Mouse (Mus musculus): ENCODE data around the gene Ank2.

The Ank2 gene

DNA sequence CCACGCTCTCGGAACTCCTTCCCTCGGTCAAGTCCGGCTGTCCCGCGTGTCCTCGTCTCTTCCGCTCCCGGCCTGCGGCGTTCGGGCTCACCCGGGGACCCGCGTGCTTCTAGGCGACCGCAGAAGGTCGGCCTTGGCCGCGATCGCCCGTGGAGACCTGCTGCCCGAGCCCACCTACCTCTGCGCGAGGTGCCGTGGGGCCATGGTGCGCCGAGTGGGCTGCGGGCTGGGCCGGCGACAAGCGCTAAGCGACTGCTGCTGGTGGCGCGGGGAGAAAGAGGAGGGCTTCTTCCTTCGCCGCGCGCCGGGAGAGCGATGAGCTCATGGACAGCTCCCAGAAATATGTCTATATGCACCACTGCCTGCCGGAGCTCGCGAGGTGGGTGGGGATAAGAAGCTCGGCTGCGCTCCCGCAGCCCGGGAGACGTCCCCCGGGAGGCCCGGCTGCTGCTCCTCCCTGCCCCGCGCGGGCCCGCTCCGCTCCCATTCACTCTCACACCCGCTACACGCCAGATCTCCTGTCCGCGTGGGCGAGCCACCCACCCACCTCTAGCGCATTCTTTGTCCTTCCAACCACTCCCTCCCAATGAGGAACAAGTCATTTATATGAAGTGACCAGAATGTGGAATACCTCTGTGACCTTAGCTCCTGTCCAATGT is at the start of gene Ank2:
Ank2 (minus strand) TSS at position 609 of the 659 bp plus-strand sequence.
- peak; percentile 44 to 50 for DNase-seq

DNA sequence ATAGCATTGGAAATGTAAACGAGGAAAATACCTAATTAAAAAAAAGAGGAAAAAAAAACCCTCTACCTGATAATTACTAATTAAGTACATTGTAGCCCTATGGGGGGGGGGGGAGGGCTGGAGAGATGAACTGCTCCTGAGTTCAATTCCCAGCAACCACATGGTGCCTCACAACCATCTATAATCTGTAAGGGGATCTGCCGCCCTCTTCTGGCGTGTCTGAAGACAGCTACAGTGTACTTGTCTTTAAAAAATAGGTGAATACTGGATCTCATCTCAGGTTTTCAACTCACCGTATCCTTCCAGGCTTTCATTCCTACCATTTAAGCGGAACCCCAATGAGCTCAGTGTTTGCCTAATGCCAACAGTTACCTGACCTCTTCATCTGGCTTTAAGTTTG is 48.7 kb upstream of the Ank2 start:
- DNase-seq, result peak in 1 of 2 experiments; percentile 20

DNA sequence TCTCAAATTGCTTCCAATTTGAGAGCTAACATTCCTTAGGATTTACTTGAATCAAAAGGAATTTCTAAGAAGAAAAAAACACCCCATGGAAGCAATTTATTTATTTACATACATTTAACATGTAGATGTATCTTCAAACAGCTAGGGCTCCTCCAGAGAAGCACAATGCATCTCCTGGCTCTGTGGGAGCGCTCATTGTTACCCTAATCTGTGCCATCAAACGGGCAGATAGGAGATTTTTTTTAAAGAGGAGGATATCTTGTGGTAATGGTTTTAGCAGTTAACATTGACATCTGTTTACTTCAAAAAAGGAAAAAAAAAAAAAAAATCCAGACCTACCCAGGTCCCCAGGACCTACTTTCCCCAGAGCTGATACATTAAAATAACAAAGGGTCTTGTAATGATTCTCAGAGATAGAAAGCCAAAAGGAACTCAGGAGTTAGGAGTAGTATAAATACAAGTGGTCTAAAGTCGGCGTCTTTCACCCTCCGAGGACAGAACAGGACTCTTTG is 45.5 kb upstream of the Ank2 start:
- DNase-seq, result no peak

DNA sequence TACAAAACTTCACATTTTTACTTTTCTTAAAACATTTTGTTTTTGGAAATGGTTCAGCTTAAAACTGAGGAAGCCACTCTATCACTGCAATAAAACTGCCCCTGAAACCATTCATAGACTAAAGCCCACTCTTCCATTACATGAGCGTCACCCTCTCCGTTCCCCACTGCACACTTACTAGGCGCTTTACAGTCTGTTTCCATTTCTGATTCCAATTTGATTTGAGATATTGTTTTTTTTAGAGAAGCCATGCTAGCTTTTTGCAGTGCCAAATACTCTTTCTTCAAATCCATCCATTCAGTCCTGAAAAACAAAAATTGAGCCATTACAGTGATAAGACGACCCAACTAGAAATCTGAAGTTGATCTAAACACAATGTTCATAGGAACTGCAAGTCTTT is 44.8 kb upstream of the Ank2 start:
- no peak for DNase-seq

DNA sequence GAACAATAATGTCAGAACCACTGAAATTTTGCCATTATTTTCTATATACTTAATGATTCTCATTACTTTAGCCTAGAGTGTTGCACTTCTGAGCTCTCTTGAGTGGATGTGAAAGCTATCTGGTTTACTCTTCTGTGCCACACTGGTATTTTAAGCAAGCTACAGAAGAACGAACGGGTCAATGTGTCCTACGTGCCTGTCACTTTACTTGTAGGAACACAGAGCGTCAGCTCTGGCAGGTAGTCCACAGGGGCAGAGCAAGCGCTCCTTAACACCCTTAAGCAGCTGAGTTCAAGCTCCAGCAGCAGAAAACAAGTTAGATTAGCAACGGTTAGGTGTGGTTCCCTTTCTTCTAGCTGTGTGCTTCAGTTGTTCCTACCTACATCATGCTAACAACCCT is 40.0 kb upstream of the Ank2 start:
- no peak for DNase-seq

DNA sequence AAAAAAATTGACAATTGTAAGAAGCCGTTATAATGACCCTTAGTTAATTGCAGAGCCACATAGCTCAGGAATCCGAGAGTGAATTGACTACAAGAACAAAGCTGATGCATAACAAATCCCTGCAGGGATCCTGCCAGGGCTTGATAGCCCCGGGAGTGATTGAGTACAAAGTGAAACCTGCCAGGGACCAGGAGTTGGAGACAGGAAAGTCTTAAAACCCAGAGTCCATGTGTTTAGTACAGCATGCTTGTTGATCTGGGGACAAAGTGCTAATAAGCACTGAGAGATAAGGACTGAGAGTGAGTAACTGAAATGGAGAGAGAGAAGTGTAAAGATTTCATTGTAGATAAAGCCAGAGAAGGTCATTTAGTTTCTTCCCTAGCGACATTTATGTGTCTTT is 31.1 kb upstream of the Ank2 start:
- DNase-seq, result no peak

DNA sequence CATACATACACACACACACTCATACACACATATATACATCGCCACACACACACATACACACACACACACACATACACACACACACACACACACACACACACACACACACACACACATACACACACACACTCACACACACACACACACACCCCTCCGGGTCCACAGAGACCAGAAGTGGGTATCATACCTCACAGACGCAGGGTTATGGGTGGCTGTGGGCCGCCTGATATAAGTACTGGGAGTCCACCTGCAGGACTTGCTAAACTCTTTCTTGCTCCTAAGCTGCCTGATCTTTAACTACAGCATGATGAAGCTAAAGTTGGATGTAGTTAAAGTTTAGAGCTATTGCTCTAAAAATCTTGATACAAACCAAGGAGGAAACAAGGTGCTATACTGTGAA is 30.7 kb upstream of the Ank2 start:
- no peak for DNase-seq

DNA sequence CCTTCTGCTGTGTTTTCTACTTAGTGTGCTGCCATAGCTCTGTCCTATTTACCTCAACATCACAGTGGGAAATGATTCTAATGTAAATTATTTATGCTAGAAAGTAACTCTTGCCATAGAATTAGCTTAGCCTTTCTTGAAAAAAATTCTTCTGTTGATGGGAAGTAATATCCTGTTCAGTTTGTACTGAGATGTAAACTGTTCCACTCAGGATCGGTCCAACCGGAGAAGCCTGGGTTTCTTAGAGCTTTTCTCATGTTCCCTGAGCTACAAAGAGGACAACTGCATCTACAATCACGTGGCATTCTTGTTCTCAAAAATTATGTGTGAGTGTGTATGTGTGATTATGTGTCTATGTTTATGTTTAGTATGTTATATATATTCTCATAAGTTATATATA is 30.1 kb upstream of the Ank2 start:
- no peak for DNase-seq

DNA sequence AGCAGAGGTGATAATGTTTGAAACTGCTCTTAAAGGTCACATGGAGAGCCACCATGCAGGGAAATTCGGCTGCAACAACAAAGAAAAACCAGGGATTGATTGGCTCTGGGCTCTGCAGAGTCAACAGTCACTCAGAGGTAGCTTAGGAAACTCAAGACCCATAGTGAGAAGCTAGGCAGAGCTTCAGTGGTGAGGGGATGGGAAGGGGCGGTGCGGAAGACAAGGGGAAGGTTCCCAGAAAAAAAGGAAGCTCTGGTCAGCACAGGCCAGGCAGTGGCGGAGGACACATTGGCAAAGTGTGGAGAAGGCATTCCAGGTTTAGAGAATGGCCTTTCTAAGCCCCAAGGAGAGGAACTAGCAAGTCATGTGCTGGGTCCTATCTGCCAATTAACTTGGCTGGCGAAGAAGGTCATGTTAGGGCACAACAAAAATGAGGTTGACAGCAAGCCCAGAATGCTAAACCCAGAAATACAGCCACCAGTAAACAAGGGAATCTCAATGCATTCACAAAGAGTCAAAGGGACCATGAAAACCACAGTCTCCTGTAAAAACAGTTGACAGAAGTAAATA is 28.4 kb upstream of the Ank2 start:
- DNase-seq, result no peak

DNA sequence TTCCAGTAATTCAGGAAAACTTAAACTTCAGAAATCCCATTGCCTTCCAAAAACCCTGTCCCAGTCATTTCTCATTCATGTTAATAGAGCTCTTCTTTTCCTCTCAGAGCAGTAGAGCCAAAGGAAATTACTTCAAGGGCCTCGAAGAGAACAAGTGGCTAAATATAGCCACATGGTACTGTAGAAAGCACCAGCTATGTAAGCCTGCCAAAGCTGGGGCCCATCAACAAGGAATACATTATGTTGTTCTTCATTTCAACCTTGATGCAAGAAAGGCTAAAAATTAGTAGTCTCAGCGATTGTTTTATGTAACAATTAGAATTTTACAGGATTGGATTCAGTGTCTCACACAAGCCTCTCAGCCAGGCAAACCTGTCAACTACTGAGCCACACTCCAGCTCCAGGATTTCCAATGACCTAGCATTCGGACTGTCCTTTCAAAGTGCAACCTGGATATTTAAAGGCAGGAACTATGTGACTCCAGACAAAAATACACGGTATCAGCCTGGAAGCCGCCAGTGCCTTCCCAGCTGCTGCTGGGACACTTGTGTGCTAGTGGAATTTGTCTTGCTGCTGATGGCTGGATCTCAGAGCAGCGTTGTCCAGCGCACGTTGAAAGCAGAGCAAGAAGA is 26.2 kb upstream of the Ank2 start:
- no peak for DNase-seq

DNA sequence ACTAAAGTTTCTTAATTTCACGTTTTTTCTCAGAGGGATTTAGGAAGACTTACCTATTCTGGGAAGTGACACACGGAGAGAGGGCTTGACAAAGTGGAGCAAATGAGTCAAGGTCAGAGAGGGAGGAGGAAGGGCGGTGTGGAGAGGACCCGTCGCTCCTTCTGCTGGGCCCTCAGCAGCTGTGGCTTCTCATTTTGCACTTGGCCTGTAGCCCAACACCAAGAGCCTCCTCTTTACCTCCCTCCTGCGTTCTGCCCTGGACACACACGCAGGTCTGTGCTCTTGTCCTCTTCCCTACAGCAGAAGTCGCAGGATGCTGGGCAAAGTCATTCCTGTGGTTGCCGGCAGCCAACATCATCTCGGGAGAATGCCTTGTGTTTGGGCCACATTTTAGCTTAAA is 22.0 kb upstream of the Ank2 start:
- no peak for DNase-seq

DNA sequence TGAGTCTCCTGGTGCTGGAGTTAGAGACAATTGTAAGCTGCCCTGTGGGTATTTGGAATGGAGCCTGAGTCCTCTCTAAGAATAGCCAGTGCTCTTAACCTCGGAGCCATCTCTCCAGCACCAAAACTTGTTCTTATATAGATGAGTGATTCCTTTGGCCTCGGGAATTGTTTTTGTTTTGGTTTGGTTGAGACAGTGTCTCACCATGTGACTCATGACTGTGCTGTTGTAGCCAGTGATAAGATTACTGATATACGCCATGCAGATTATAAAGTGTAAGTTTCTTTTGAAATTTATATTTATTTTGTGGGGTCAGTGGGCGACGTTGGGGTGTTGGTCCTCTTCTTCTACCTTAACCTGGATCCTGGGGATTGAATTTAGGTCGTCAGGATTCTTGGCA is 21.1 kb upstream of the Ank2 start:
- no peak for DNase-seq

DNA sequence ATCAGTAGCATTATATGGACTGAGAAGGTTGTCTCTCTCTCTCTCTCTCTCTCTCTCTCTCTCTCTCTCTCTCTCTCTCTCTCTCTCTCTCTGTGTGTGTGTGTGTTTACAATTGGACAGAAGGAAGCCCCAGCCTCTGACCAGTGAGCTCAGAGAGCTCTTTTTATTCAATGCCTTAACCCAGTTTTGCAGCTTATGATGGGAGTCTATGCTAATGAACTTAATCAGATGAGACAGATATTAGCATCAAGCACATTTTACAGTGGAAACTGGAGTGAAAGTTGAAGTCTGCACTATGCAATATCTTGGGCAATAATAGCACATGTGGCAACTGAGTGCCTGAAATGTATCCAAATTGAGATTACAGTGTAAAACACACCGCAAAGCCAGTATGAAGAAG is 16.1 kb upstream of the Ank2 start:
- no peak for DNase-seq

DNA sequence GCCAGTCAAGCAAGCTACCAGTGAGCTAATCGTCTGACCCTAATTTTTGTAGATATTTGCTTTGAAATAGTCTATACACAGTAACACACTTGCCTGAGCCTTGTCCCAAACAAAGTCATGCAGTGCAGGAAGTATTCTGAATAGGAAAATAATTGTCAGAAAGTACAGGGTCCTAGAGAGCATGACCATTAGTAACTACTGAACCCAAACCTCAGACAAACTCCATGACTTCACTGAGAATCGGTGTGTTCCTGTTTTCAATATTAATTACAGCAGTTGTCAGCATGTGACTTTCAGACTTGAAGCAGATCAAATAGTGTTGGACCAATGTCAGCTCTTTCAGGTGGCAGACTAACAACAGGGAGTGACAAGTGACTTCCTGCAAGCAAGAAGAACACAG is 14.5 kb upstream of the Ank2 start:
- DNase-seq, result no peak

DNA sequence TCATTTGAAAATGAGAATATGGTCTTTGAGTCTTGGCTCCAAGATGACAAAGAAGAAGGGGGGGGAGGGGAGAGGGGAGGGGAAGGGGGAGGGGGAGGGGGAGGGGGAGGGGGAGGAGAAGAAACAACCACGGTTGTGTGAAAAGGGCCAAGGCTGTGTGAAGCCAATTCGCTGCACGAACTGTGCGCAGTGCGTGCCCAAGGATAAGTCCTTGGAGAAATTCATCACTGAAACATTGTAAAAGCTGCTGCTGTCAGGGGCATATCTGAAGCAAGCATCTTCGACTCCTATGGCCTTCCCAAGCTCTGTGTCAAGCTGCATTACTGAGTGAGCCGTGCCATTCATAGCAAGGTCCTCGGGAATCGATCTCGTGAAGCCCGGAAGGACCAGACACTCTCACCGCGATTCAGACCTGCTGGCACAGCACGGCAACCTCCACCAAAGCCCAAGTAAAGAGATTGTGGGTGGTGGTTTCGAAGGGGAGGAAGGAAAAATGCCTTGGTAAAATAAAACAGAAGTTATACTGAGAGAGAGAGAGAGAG is 13.7 kb upstream of the Ank2 start:
- DNase-seq, result no peak

DNA sequence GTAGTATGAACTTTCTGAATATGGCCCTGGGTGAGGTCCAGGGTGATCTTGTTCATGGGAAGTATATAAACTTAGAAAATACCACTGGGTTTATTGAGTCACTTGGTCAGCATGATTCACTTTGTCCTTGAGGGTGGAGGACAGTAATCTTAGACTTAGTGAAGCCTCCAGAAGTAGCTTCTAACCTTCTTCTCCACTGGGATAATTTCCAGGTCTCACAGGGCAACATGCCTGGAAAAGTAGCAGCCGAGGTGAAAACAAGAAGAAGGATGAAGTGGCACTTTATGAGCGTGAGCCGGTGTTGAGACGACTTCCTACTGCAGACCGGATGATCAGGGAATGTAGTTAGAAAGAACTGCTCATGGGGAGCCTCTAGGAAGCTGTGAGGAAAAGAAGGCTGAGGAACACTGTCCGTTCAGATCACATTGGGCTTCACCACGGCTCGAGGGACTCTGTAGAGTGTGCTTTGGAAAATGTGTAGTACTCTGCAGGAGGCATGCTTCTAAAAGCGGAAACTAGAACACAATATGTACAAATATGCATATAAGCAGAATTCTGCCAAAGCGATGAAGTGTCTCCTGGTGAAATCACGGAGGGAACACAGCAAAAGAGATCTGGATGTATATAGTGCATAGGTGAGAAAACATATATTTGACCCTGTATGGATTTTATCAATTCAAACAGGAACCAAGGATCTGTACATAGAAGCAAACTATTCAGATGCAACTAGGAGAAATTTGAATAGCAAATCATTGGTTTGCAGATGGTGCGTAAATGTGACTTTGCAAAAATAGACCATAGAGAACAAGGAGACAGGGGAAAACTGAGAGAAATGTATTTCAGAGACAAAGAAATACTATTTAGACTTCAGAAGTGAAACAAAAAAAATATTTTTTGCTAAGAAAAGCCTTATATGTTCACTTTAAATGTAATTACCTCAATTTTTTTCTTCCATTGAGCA is 12.9 kb upstream of the Ank2 start:
- no peak for DNase-seq

DNA sequence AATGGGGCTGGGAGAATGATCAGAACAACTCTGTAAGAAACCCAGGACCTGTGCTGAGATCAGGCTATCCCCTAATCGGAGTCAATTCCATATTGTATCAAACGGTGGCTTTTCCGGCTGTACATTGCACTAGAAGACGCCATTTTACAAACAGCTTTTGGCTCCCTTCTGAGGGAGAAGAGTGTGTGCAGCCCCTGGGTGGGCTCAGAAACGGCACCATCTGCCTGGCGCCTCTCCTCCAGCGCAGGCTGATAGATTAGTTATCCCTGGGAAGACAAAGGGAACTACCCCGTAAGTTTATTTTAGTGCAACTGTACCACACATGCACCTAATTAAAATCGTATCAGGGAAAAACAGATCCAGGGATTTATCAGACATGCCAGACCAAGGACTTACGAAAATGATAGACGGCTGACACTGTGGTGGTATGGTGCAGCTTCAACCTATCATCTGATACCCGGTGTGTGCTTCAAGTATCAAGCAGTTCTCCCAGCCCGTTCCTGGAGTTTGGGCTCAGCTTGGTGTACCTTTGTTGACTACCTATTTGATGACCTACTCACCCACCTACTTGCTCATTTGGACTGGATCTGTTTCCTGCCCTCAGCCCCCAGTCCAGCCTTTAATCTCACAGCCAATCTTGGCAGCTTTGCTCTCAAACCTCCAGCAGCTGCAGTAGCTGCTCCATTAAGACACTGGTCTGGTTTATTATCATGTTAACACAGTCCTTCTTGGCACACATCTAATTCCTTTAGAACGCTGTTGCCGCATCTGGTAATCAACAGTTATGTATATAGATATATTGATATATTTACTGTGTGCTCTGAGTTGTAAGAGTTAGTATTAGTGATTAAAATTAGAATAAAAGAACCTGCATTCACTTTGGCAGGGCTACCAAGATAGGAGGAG is 9.0 kb upstream of the Ank2 start:
- no peak for DNase-seq

DNA sequence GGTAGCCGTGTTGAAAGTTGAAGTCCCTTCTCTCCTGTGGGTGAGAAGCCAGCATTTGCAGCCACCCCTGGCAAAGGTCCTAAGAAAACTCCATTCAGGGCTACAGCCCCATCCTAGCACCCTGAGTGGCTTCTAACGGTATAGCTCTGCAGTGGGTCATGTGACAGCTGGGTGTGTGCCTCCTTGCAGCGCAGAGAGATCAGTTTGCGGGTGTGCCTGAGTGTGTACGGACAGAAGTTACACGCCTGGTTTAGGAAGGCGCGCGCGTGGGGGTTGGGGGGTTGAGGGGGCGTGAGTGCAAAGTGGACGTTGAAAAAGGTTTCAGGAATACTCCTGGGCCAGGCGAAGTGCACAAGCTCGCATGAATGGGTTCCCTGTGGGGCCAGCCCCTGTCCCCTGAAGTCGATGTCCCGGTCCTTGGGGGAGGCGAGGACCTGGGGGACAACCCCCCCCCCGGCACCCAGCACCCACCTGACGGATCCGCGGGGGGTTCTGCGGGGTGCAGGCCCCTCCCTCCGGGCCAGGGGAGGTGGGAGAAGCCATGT is 881 bp downstream of the Ank2 start:
- peak; percentile 16 to 28 for DNase-seq

DNA sequence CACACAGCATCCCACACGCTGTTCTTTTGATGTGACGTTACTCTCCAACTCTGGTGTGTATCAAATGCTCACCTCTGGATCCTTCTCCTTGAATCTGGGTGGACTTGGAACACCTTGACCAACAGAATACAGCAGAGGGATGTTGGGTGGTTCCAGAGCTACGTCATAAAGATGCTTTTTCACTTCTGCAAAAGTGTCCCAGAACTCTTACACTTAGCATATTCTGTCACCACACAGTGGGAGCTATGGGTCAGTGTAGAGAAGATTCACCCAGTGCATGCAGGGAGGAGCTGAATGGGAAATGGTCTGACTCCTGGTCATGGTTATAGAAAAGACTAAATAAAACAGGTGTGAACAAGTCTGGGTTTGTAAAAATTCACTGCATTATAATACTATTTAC is 6.5 kb downstream of the Ank2 start:
- DNase-seq, result no peak

DNA sequence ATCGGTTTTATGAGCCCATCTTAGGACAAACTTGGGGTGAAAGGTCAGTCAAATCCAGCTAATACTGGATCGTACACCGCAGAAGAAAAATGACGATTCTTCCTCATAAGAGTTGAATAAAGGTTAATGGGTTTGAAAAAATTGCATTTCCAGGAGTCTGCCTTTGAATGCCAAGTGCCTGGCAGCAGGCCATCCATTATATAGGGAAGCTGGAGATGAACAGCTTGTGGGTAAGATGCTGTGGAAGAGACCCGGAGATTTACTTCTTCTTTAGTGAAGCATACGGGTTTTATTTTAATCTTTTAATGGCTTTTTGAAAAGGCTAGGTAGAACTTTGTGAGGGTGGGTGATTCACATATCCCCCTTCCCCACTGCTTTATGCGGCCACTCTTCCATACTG is 11.8 kb downstream of the Ank2 start:
- DNase-seq, result no peak

DNA sequence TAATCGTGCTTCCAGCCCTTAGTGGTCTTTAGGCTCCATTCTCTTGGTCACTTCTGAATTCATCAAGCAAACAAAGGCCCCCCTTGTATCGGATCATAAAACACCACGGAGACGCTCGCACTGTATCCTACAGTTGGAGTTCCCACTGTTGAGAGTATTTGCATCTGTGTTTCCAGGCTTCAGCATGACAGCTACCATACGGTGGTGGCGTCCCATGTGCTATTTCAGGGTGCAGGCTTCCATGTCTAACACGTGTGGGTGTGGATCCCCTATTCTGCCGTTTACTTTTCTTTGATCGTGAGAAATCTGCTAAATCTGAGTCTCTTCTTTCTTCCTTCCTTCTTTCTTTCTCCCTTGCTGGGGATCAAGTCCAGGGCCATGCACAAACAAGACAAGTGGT is 14.0 kb downstream of the Ank2 start:
- no peak for DNase-seq

DNA sequence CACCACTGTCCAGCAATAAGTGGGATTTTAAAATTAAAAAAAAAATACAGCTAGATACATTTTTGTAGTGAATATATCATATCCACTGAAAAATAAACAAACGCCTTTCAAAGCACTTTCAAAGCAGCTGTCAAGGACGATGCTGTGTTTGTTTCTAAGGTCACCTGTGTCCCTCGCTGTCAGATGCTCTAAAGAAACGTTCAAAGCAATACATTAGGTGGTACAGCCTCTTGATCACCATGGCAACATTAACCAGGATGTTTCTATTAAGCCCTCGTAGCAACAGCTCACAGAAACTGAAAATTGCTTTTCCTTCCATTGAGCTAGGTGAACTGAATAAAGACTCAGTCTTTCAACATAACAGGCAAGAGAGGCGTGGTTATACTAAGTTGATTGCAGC is 17.5 kb downstream of the Ank2 start:
- DNase-seq, result no peak

Data from cerebellum, postnatal 36 days (tissue).